Mouse (Mus musculus): ENCODE measurements around the gene Plppr4. TPM values are rescaled to one million over a fixed set of nuclear protein-coding genes. Genes with fewer than 3 reads are reported as not detected.

Plppr4 gene
- polyA plus RNA-seq (2012; rRNA removed): 0.43 and 0.53 TPM in 2 replicates
- polyA plus RNA-seq (2014; fragmentation: Nextera tagmentation; extraction: Ambion mirVana): 0.46 and 0.67 TPM in 2 replicates

DNA sequence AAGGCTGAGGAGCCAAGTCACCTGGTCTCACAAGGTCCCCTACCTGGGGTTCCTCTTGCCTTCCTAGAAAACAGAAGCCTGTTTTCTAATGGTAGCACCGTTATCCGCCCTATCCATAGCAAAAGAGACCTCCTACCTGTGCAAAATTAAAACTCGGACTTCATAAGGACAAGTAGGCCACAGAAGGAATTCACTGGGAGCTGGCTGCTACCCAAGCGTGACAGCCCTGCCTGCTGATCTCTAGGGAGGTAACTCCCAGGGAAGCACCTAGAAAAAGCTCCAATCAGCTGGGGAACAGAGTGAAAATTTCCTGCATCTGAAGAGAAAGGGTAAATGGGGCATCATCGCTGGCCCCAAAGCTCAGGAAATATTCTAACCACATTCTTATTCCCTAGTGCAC is at the start of gene Plppr4:
Plppr4 (minus strand) TSS at position 349 of the 400 bp plus-strand sequence.
- 37% methylated on average over 5 of the region's 5 CpGs for WGBS
- Histone ChIP-seq H3K9me3 (ENCODE audit: control insufficient read depth, low read length) (no peaks in the 10 kb centered on the region), H3K4me2 (replicated peaks; ENCODE audit: low read depth, low read length, severe bottlenecking) (peak within 1 kb of the TSS; percentile 85), H3K9ac (ENCODE audit: low read depth, low read length, severe bottlenecking) (peak within 1 kb of the TSS; percentile 48), H3K27me3 (ENCODE audit: control insufficient read depth, insufficient read depth, low read length) (no peaks in the 10 kb centered on the region), H3K36me3 (ENCODE audit: control insufficient read depth, insufficient read depth, low read length) (no peaks in the 10 kb centered on the region), H3K4me3 (replicated peaks; ENCODE audit: low read length) (peak within 1 kb of the TSS; percentile 45), H3K27ac (replicated peaks; ENCODE audit: low read depth, low read length) (no peak within 1 kb of the TSS), H3K4me1 (ENCODE audit: control insufficient read depth, insufficient read depth, low read length) (peaks cover 6% of the 10 kb centered on the region; the same call in 1 of the 2 replicates)
- no peak; the same call in 1 of the 2 replicates for ATAC-seq (ENCODE audit: low FRiP score, low read depth)
- DNase-seq (ENCODE audit: low spot score): no peak
- TF ChIP-seq POLR2A (IDR thresholded peaks at IDR 0.05; ENCODE audit: borderline replicate concordance, extremely low read depth, insufficient read depth, insufficient read length): no peak

DNA sequence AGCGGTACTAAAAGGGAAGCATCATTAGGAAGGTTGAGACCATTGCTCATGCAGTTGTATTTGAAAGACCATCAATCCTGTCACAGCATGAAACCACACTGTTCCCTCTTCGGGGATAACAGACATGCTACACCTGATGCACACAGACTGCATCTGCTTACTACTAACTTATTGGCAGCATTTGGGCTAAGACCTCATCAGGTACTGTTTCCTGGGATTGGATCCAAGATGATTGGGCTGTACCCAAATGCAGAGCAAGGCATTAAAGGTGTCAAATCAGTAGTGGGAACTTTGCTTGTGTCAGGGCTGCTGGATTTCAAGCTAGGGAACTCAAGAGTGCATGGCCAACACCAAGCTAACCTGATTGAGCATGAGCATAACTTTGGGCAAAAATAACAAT is 45.1 kb upstream of the Plppr4 start:
- H3K4me2 ChIP-seq (replicated peaks; ENCODE audit: low read depth, low read length, severe bottlenecking): no peak overlapping the region
- no peak overlapping the region for H3K4me3 ChIP-seq (replicated peaks; ENCODE audit: low read length)
- ATAC-seq (ENCODE audit: low FRiP score, low read depth): no peak
- no peaks in the 10 kb centered on the region for H3K36me3 ChIP-seq (ENCODE audit: control insufficient read depth, insufficient read depth, low read length)
- TF ChIP-seq POLR2A (IDR thresholded peaks at IDR 0.05; ENCODE audit: borderline replicate concordance, extremely low read depth, insufficient read depth, insufficient read length): no peak
- H3K4me1 ChIP-seq (ENCODE audit: control insufficient read depth, insufficient read depth, low read length): no peaks in the 10 kb centered on the region
- WGBS: 82% methylated on average over 2 of the region's 2 CpGs
- no peak overlapping the region for H3K9ac ChIP-seq (ENCODE audit: low read depth, low read length, severe bottlenecking)
- no peaks in the 10 kb centered on the region for H3K9me3 ChIP-seq (ENCODE audit: control insufficient read depth, low read length)
- DNase-seq (ENCODE audit: low spot score): no peak
- H3K27me3 ChIP-seq (ENCODE audit: control insufficient read depth, insufficient read depth, low read length): no peaks in the 10 kb centered on the region
- H3K27ac ChIP-seq (replicated peaks; ENCODE audit: low read depth, low read length): no peak overlapping the region

DNA sequence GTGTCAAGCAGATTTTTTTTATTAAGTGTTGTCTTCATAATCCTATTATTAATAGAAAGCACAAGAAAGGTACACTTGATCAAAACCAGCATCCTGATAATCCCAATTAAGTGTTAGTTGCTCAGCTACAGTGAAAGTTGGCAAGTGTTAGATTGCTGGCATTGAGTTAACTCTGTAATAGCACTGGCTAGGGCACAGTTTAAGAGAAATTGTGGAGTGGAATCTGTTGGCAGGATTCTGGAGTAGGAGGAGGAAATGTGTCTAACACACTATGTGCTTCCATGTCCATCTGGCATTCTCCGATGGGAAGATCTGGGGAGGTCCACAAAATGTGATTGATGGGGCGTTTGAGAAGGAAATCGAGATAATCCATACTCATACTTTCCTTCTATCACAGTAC is 43.1 kb upstream of the Plppr4 start:
- no peak overlapping the region for H3K9ac ChIP-seq (ENCODE audit: low read depth, low read length, severe bottlenecking)
- no peaks in the 10 kb centered on the region for H3K4me1 ChIP-seq (ENCODE audit: control insufficient read depth, insufficient read depth, low read length)
- no peaks in the 10 kb centered on the region for H3K9me3 ChIP-seq (ENCODE audit: control insufficient read depth, low read length)
- H3K4me3 ChIP-seq (replicated peaks; ENCODE audit: low read length): no peak overlapping the region
- H3K27me3 ChIP-seq (ENCODE audit: control insufficient read depth, insufficient read depth, low read length): no peaks in the 10 kb centered on the region
- 82% methylated on average over 3 of the region's 3 CpGs for WGBS
- no peaks in the 10 kb centered on the region for H3K36me3 ChIP-seq (ENCODE audit: control insufficient read depth, insufficient read depth, low read length)
- no peak for ATAC-seq (ENCODE audit: low FRiP score, low read depth)
- TF ChIP-seq POLR2A (IDR thresholded peaks at IDR 0.05; ENCODE audit: borderline replicate concordance, extremely low read depth, insufficient read depth, insufficient read length): no peak
- no peak overlapping the region for H3K27ac ChIP-seq (replicated peaks; ENCODE audit: low read depth, low read length)
- no peak for DNase-seq (ENCODE audit: low spot score)
- no peak overlapping the region for H3K4me2 ChIP-seq (replicated peaks; ENCODE audit: low read depth, low read length, severe bottlenecking)

DNA sequence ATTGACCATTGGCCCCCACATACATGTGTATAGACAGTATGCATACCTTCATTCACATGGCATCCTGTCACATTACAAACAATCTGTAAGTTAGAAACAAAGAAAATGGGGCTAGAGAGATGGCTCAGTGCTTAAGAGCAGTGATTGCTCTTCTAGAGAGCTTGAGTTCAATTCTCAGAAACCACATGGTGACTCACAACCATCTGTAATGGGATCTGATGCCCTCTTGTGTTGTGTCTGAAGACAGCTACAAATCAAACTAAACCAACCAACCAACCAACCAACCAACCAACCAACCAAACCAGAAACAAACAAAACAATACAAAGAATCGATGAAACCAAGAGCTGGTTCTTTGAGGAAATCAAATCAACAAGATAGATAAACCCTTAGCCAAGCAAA is 5.4 kb upstream of the Plppr4 start:
- 87% methylated on average over 1 of the region's 1 CpGs for WGBS
- Histone ChIP-seq H3K36me3 (ENCODE audit: control insufficient read depth, insufficient read depth, low read length) (no peaks in the 10 kb centered on the region), H3K4me2 (replicated peaks; ENCODE audit: low read depth, low read length, severe bottlenecking) (no peak overlapping the region), H3K4me1 (ENCODE audit: control insufficient read depth, insufficient read depth, low read length) (no peaks in the 10 kb centered on the region), H3K27me3 (ENCODE audit: control insufficient read depth, insufficient read depth, low read length) (no peaks in the 10 kb centered on the region), H3K9me3 (ENCODE audit: control insufficient read depth, low read length) (no peaks in the 10 kb centered on the region), H3K27ac (replicated peaks; ENCODE audit: low read depth, low read length) (no peak overlapping the region), H3K9ac (ENCODE audit: low read depth, low read length, severe bottlenecking) (no peak overlapping the region), H3K4me3 (replicated peaks; ENCODE audit: low read length) (no peak overlapping the region)
- DNase-seq (ENCODE audit: low spot score): no peak
- no peak for TF ChIP-seq POLR2A (IDR thresholded peaks at IDR 0.05; ENCODE audit: borderline replicate concordance, extremely low read depth, insufficient read depth, insufficient read length)
- ATAC-seq (ENCODE audit: low FRiP score, low read depth): no peak

DNA sequence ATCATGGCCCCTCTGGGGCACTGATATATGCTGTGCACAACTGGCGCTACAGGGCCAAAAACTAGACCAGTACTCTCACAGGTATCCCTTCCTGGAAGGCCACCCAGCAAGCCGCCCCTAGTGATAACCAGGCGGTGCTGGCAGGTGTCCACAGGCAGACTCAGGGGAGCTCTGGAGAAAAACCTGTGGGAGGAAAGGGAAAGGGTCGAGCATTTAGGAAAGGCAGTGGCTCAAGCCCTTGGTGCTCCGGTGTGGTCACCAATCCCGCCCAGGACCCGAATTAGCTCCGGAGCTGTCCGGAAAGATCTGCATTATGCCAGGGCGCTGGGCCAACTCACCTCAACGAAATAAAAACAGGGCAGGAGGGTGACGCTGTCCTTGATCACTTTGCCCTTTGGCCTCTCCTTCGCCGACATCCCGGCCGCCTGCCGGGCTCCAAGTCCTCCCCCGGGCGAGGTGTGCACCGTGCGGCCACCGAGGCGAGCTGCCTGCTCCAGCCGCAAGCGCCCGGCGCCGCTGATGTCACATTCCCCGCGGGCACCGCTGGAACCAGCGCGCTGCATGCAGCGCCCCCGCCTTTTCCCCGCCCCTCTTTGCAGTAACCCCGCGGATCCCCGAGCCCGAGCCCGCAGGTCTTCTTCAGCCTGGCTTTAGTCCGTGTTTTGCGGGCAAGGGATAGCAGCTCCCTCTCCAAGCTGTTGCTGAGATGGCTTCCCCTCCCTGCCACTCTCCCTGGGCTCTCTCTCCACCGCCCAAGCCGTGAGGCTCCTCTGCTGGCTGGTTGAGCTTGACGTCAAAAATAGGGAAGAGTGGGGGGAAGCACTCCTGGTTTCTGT is 772 bp downstream of the Plppr4 start:
- WGBS: 2% methylated on average over 44 of the region's 46 CpGs
- Histone ChIP-seq H3K9ac (ENCODE audit: low read depth, low read length, severe bottlenecking) (peak overlapping the region; percentile 48), H3K4me3 (replicated peaks; ENCODE audit: low read length) (peak overlapping the region; percentile 45), H3K27ac (replicated peaks; ENCODE audit: low read depth, low read length) (no peak overlapping the region), H3K36me3 (ENCODE audit: control insufficient read depth, insufficient read depth, low read length) (no peaks in the 10 kb centered on the region), H3K27me3 (ENCODE audit: control insufficient read depth, insufficient read depth, low read length) (no peaks in the 10 kb centered on the region), H3K4me2 (replicated peaks; ENCODE audit: low read depth, low read length, severe bottlenecking) (peak overlapping the region; percentile 85), H3K9me3 (ENCODE audit: control insufficient read depth, low read length) (no peaks in the 10 kb centered on the region), H3K4me1 (ENCODE audit: control insufficient read depth, insufficient read depth, low read length) (peaks cover 6% of the 10 kb centered on the region; the same call in 1 of the 2 replicates)
- ATAC-seq (ENCODE audit: low FRiP score, low read depth) (peak; percentile 69), DNase-seq (ENCODE audit: low spot score) (peak; percentile 12)
- no peak for TF ChIP-seq POLR2A (IDR thresholded peaks at IDR 0.05; ENCODE audit: borderline replicate concordance, extremely low read depth, insufficient read depth, insufficient read length)
